Mouse (Mus musculus) CH12.LX (cell line): Measurements from ENCODE around the gene Serpina1b. TPM values are rescaled to one million over a fixed set of nuclear protein-coding genes. Genes with fewer than 3 reads are reported as not detected.

Source experiments
- DNase-seq: peaks from one replicate; pipeline ENCODE4 v3.0.0-alpha.2; 2013; ENCODE audit errors: extremely low read depth
- H3K27ac ChIP-seq: 2 replicates; pipeline ENCODE4 v1.5.1; 2012; ENCODE audit warnings: low read depth, mild to moderate bottlenecking, control low read depth, moderate library complexity; ENCODE audit not compliant: insufficient read depth
- H3K27me3 ChIP-seq: replicated peaks from 2 replicates; pipeline ENCODE3; 2012; ENCODE audit warnings: inconsistent platforms
- H3K36me3 ChIP-seq, 2 experiments: replicated peaks in 1 of 2; 2 replicates each; pipeline versions ENCODE3 to v1.6.1; 2012; ENCODE audit warnings: inconsistent platforms in 1 of 2, low read length in 1 of 2, mild to moderate bottlenecking in 1 of 2, mixed read lengths in 1 of 2, moderate library complexity in 1 of 2; ENCODE audit not compliant: control insufficient read depth in 1 of 2, insufficient read depth in 1 of 2
- H3K4me1 ChIP-seq, 2 experiments: 2 replicates each; pipeline ENCODE4 v1.6.1; 2012; ENCODE audit warnings: inconsistent platforms in 1 of 2, moderate library complexity in 1 of 2; ENCODE audit not compliant: insufficient read depth in 2 of 2, control insufficient read depth in 1 of 2
- H3K4me2 ChIP-seq: 2 replicates; pipeline ENCODE4 v1.6.1; 2012; ENCODE audit warnings: low read depth, mild to moderate bottlenecking, control low read depth; ENCODE audit not compliant: poor library complexity, insufficient read depth, severe bottlenecking
- H3K4me3 ChIP-seq, 3 experiments: fragments of 150-350 bp in 1 of 3; sonication (generic) in 1 of 3; replicated peaks in 1 of 3; 2 replicates each; pipeline versions ENCODE3 to v1.5.1; 2011 to 2012; ENCODE audit warnings: low read depth in 2 of 3, low read length in 2 of 3, mild to moderate bottlenecking in 2 of 3, moderate library complexity in 2 of 3, control low read depth in 1 of 3, improper control_type of control experiment in 1 of 3, inconsistent platforms in 1 of 3, mixed read lengths in 1 of 3; ENCODE audit not compliant: poor library complexity in 1 of 3
- H3K79me2 ChIP-seq: replicated peaks from 2 replicates; pipeline ENCODE4 v1.6.1; 2012; ENCODE audit warnings: mild to moderate bottlenecking, moderate library complexity; ENCODE audit not compliant: control insufficient read depth, poor library complexity, insufficient read depth, severe bottlenecking; ENCODE audit errors: extremely low read depth
- H3K9ac ChIP-seq: 2 replicates; pipeline ENCODE4 v1.6.1; 2012; ENCODE audit warnings: low read depth, mild to moderate bottlenecking, control low read depth, moderate library complexity; ENCODE audit not compliant: insufficient read depth
- H3K9me3 ChIP-seq: replicated peaks from 2 replicates; pipeline ENCODE3; 2012; ENCODE audit warnings: low read length, inconsistent platforms, mixed read lengths
- BHLHE40 ChIP-seq: IDR thresholded peaks from 2 replicates; pipeline ENCODE4 v1.6.1; 2011; ENCODE audit warnings: mild to moderate bottlenecking, low read depth, low read length, improper control_type of control experiment
- CHD1 ChIP-seq: IDR thresholded peaks from 2 replicates; pipeline ENCODE4 v1.6.1; 2012; ENCODE audit warnings: low read depth, low read length, improper control_type of control experiment, inconsistent platforms
- CTCF ChIP-seq, 2 experiments: IDR thresholded peaks in 1 of 2; conservative IDR thresholded peaks in 1 of 2; 2 replicates each; pipeline ENCODE4 v1.5.1; 2011 to 2012; ENCODE audit warnings: low read depth in 2 of 2, low read length in 2 of 2, improper control_type of control experiment in 1 of 2, inconsistent platforms in 1 of 2, mild to moderate bottlenecking in 1 of 2, moderate library complexity in 1 of 2
- E2F4 ChIP-seq: IDR thresholded peaks from 2 replicates; pipeline ENCODE4 v1.6.1; 2011; ENCODE audit warnings: low read depth, low read length, improper control_type of control experiment; ENCODE audit not compliant: insufficient replicate concordance
- ELF1 ChIP-seq: IDR thresholded peaks from 2 replicates; pipeline ENCODE4 v1.6.1; 2014; ENCODE audit warnings: low read depth, mild to moderate bottlenecking, inconsistent platforms, low read length, improper control_type of control experiment
- GABPA ChIP-seq: IDR thresholded peaks from 2 replicates; pipeline ENCODE4 v1.6.1; 2012; ENCODE audit warnings: low read depth, low read length, improper control_type of control experiment, inconsistent platforms; ENCODE audit not compliant: insufficient replicate concordance
- IRF4 ChIP-seq: IDR thresholded peaks from 2 replicates; pipeline ENCODE4 v1.6.1; 2014; ENCODE audit warnings: low read depth, mild to moderate bottlenecking, inconsistent platforms, low read length, improper control_type of control experiment
- JUN ChIP-seq: IDR thresholded peaks from 2 replicates; pipeline ENCODE4 v1.6.1; 2011; ENCODE audit warnings: low read depth, mild to moderate bottlenecking, low read length, improper control_type of control experiment, moderate library complexity; ENCODE audit not compliant: insufficient read depth
- JUND ChIP-seq: conservative IDR thresholded peaks from 2 replicates; pipeline ENCODE4 v1.6.1; 2011; ENCODE audit warnings: low read depth, low read length, improper control_type of control experiment
- KAT2A ChIP-seq: IDR thresholded peaks from 2 replicates; pipeline ENCODE4 v1.6.1; 2012; ENCODE audit warnings: low read length, improper control_type of control experiment, inconsistent platforms; ENCODE audit not compliant: insufficient replicate concordance
- MAFK ChIP-seq: IDR thresholded peaks from 2 replicates; pipeline ENCODE4 v1.6.1; 2011; ENCODE audit warnings: low read length, improper control_type of control experiment; ENCODE audit not compliant: insufficient replicate concordance
- MAX ChIP-seq: IDR thresholded peaks from 2 replicates; pipeline ENCODE4 v1.6.1; 2011; ENCODE audit warnings: low read length, improper control_type of control experiment
- MEF2A ChIP-seq: IDR thresholded peaks from 2 replicates; pipeline ENCODE4 v1.6.1; 2014; ENCODE audit warnings: low read depth, mild to moderate bottlenecking, inconsistent platforms, low read length, improper control_type of control experiment, borderline replicate concordance
- MXI1 ChIP-seq: IDR thresholded peaks from 2 replicates; pipeline ENCODE4 v1.6.1; 2011; ENCODE audit warnings: mild to moderate bottlenecking, low read depth, low read length, improper control_type of control experiment
- MYC ChIP-seq: IDR thresholded peaks from 2 replicates; pipeline ENCODE4 v1.6.1; 2011; ENCODE audit warnings: low read depth, mild to moderate bottlenecking, improper control_type of control experiment, low read length
- NELFE ChIP-seq: IDR thresholded peaks from 2 replicates; pipeline ENCODE4 v1.6.1; 2011; ENCODE audit warnings: low read depth, low read length, improper control_type of control experiment
- NRF1 ChIP-seq: IDR thresholded peaks from 2 replicates; pipeline ENCODE4 v1.6.1; 2014; ENCODE audit warnings: low read depth, mild to moderate bottlenecking, inconsistent platforms, low read length, improper control_type of control experiment, moderate library complexity
- PAX5 ChIP-seq: IDR thresholded peaks from 2 replicates; pipeline ENCODE4 v1.6.1; 2012; ENCODE audit warnings: low read length, inconsistent platforms, mixed read lengths
- POLR2A ChIP-seq: IDR thresholded peaks from 2 replicates; pipeline ENCODE4 v1.6.1; 2011; ENCODE audit warnings: low read depth, mild to moderate bottlenecking, improper control_type of control experiment, low read length
- RCOR1 ChIP-seq: conservative IDR thresholded peaks from 2 replicates; pipeline ENCODE4 v1.6.1; 2012; ENCODE audit warnings: low read depth, mild to moderate bottlenecking, inconsistent platforms, low read length, improper control_type of control experiment
- SIN3A ChIP-seq: IDR thresholded peaks from 2 replicates; pipeline ENCODE4 v1.6.1; 2012; ENCODE audit warnings: low read length, improper control_type of control experiment, inconsistent platforms
- SMC3 ChIP-seq: IDR thresholded peaks from 2 replicates; pipeline ENCODE4 v1.6.1; 2011; ENCODE audit warnings: low read depth, low read length, improper control_type of control experiment
- TCF12 ChIP-seq: IDR thresholded peaks from 2 replicates; pipeline ENCODE4 v1.6.1; 2014; ENCODE audit warnings: low read depth, mild to moderate bottlenecking, inconsistent platforms, low read length, improper control_type of control experiment
- USF2 ChIP-seq: conservative IDR thresholded peaks from 2 replicates; pipeline ENCODE4 v1.6.1; 2011; ENCODE audit warnings: low read depth, low read length, improper control_type of control experiment
- ZC3H11A ChIP-seq: IDR thresholded peaks from 2 replicates; pipeline ENCODE4 v1.6.1; 2012; ENCODE audit warnings: low read depth, mild to moderate bottlenecking, inconsistent platforms, low read length, improper control_type of control experiment
- ZMIZ1 ChIP-seq: IDR thresholded peaks from 2 replicates; pipeline ENCODE4 v1.6.1; 2012; ENCODE audit warnings: low read depth, mild to moderate bottlenecking, inconsistent platforms, low read length, improper control_type of control experiment
- ZNF384 ChIP-seq: IDR thresholded peaks from 2 replicates; pipeline ENCODE4 v1.6.1; 2012; ENCODE audit warnings: low read depth, low read length, improper control_type of control experiment, inconsistent platforms
- dilution Hi-C: fragments of 300-500 bp; cut with MboI; formaldehyde crosslinking; loops from 2 replicates; pipeline ENCODE4 v1.14.3; 2020; ENCODE audit warnings: low sequenced_read_pairs; ENCODE audit not compliant: extremely low pct_unique_long_range_greater_than_20kb, extremely low pct_ligation_motif_present
- in situ Hi-C: fragments of 300-500 bp; cut with MboI; formaldehyde crosslinking; loops from 3 replicates; pipeline ENCODE4 v1.14.3; 2019; ENCODE audit warnings: low sequenced_read_pairs, low pct_ligation_motif_present, low pct_unique_long_range_greater_than_20kb, mixed read lengths
- polyA plus RNA-seq: library from polyadenylated mRNA; unstranded; fragments of >175 nt; gene quantifications from 2 replicates; pipeline ENCODE4 v1.2.1, GENCODE M21; 2012; ENCODE audit warnings: low read depth; ENCODE audit not compliant: insufficient read length
- total RNA-seq, 2 experiments: library from RNA; depleted of rRNA; stranded (reverse); fragments of 300-350 nt in 1 of 2; fragments of >200 nt in 1 of 2; gene quantifications; 2 replicates each; pipeline ENCODE4 v1.2.3; 2012 to 2014

Gene Serpina1b
- total and polyA plus RNA-seq, 3 experiments = not detected

DNA sequence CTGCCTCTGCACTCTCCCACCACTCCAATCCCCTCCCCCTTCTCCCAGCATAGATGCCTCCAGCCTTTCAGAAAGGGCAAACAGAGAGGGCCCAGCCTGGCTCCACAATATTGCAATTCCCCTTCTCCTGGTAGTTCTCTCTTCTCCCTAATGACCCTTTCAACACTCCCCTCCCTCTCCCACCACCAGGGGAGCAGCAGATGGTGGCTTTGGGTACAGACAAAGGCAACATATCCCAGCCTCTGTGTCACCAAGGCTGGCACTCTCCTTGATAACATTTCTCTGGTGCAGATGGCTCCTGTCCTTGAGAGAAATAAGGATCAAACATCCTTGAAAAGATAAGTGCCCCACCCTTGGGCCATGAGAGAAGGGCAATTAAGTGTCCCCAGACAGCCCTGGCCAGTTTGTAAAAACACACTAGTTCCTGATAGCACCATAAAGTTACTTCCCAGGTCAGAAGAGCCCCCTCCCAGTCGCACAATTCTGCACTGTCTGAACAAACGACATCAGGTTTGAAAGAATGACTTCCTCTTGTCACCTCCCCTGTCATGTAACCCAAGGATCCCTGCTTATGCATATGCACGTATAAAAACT lies 141.9 kb downstream of the Serpina1b start:
- Histone ChIP-seq H3K4me3 (no peak overlapping the region), H3K36me3 (no peaks in the 10 kb centered on the region), H3K4me1 (no peaks in the 10 kb centered on the region), H3K9ac (no peak overlapping the region), H3K4me2 (no peak overlapping the region), H3K27ac (no peak overlapping the region), H3K9me3 (no peaks in the 10 kb centered on the region), H3K27me3 (peaks cover 94% of the 10 kb centered on the region), H3K79me2 (no peaks in the 10 kb centered on the region)
- no peak for DNase-seq
- TF ChIP-seq USF2 (no peak), POLR2A (no peak), ZNF384 (no peak), MXI1 (no peak), JUN (no peak), CHD1 (no peak), ZMIZ1 (no peak), KAT2A (no peak), NELFE (no peak), NRF1 (no peak), IRF4 (no peak), E2F4 (no peak), CTCF (conservative IDR thresholded peaks at IDR 0.05 in 1 of 2, IDR thresholded peaks at IDR 0.05 in 1 of 2; ENCODE audit: low read depth in 2 of 2, low read length in 2 of 2) (no peak), SMC3 (no peak)
- dilution Hi-C loops = no loop called here
- in situ Hi-C loops = no loop called here

DNA sequence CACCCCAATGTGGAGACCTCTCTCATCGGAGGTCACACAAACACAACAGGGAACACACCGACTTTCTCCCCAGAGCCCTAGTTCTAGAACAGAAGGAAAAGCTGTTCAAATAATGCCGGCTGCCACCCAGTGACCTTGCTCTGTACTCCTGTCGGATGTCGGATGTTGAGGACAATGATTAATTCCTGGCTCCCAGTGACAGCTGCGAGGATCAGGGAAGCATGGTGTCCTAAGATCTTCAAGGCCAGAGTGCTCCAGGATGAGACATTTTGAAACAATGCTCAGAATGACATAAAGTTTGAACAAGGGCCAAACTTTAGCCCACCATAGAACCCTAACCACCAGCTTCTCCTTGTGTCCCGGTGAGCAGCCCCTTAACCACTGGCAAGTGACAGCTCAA lies 143.2 kb downstream of the Serpina1b start:
- Histone ChIP-seq H3K4me2 (no peak overlapping the region), H3K4me3 (no peak overlapping the region), H3K79me2 (no peaks in the 10 kb centered on the region), H3K36me3 (no peaks in the 10 kb centered on the region)
- TF ChIP-seq TCF12 (no peak), MYC (no peak), JUND (no peak), MEF2A (no peak), SIN3A (no peak), E2F4 (no peak), GABPA (no peak), MAX (no peak), RCOR1 (no peak), MAFK (no peak), PAX5 (no peak), ELF1 (no peak), ZC3H11A (no peak), ZNF384 (no peak), BHLHE40 (no peak), IRF4 (no peak)
- TF ChIP-seq, all 38 proteins: peak for 0
- in situ Hi-C loops = no loop called here
- no peak overlapping the region for H3K9ac ChIP-seq
- H3K4me1 ChIP-seq = no peaks in the 10 kb centered on the region
- no peak for DNase-seq
- H3K9me3 ChIP-seq = no peaks in the 10 kb centered on the region
- H3K27ac ChIP-seq = no peak overlapping the region
- peaks cover 94% of the 10 kb centered on the region for H3K27me3 ChIP-seq
- dilution Hi-C loops = no loop called here
